Mouse (Mus musculus) gastrocnemius, postnatal 36 days (tissue): ENCODE data around the gene Set. TPM values are rescaled to one million over a fixed set of nuclear protein-coding genes. Genes with fewer than 3 reads are reported as not detected.
A peak's percentile ranks its signal among the peaks of the same experiment; 100 is the strongest.
"Not testable (repeated sequence)": the region's sequence is repeated elsewhere in the genome, so short reads cannot be mapped to it uniquely, and the experiment has no call there.

Experiments
- DNase-seq, 2 experiments: peaks; one replicate each; pipeline ENCODE4 v3.0.0; 2022
- intact Hi-C: fragments of 180-260 bp; cut with DNase I; formaldehyde crosslinking; loops from one replicate; pipeline ENCODE4 v1.15.1; 2025
- long read RNA-seq, 2 experiments: library from polyadenylated mRNA; stranded (forward); transcript quantifications; one replicate each; pipeline ENCODE4 v2.0.0; 2021
- total RNA-seq, 2 experiments: library from RNA; stranded (reverse); gene quantifications; 2 replicates each; pipeline ENCODE4 v1.2.3; 2021

Set gene
- total RNA-seq = 10 to 100 TPM; 81.3 to 93.3 TPM
- long read RNA-seq, experiment 1, transcript Set-201 (8 exons, 2,834 nt) = major isoform, 27 of 47 reads
- long read RNA-seq, experiment 1, partial matches to known transcripts = 5 of 47 reads
- long read RNA-seq, experiment 1, other reads (novel, unspliced or antisense) = 11 of 47 reads
- long read RNA-seq, experiment 2, transcript Set-201 (8 exons, 2,834 nt) = major isoform, 61 of 78 reads
- long read RNA-seq, experiment 2, partial matches to known transcripts = 3 of 78 reads
- long read RNA-seq, experiment 2, other reads (novel, unspliced or antisense) = 12 of 78 reads

GRCm38 (mm10) chr2:30057223-30057904 is at the start of gene Set:
TSS of gene Set (plus strand) at chr2:30057378.
- intact Hi-C loops = no loop called here
- DNase-seq = no peak

GRCm38 (mm10) chr2:30009101-30009500 is 48.1 kb upstream of the Set start:
- intact Hi-C loops = no loop called here
- no peak for DNase-seq

GRCm38 (mm10) chr2:30010840-30011281 is 46.3 kb upstream of the Set start:
- intact Hi-C loops = no loop called here
- DNase-seq = peak; percentile 67 to 73

GRCm38 (mm10) chr2:30014326-30014966 is 42.7 kb upstream of the Set start:
- intact Hi-C loops = no loop called here
- peak; percentile 47 to 54 for DNase-seq

GRCm38 (mm10) chr2:30025454-30025853 is 31.7 kb upstream of the Set start:
- DNase-seq = no peak
- intact Hi-C loops = no loop called here

- DNase-seq = no peak
- intact Hi-C loops = no loop called here
Observed at GRCm38 (mm10) chr2:30026997-30027396, 30.2 kb upstream of the Set start.

- DNase-seq = no peak
- intact Hi-C loops = no loop called here
Observed at GRCm38 (mm10) chr2:30032244-30032846, 24.8 kb upstream of the Set start.

GRCm38 (mm10) chr2:30032957-30033356 is 24.2 kb upstream of the Set start:
- intact Hi-C loops = no loop called here

GRCm38 (mm10) chr2:30037762-30038161 is 19.4 kb upstream of the Set start:
- no peak for DNase-seq
- intact Hi-C loops = no loop called here

More at GRCm38 (mm10) chr2:30032957-30033356, 24.2 kb upstream of the Set start:
- no peak for DNase-seq

- intact Hi-C loops = no loop called here
- DNase-seq = no peak
Observed at GRCm38 (mm10) chr2:30038370-30038769, 18.8 kb upstream of the Set start.

- intact Hi-C loops = loop anchor here (5.0 kb wide), 1 partner anchor 38 kb away; the partner anchor contains the start of gene Pkn3
- DNase-seq = no peak
Observed at GRCm38 (mm10) chr2:30039687-30040086, 17.5 kb upstream of the Set start.

- intact Hi-C loops = loop anchor here (2.0 to 5.0 kb wide), 2 partner anchors 35 to 54 kb away; partner anchors contain the start of gene Pkn3
- peak; percentile 68 to 73 for DNase-seq
Observed at GRCm38 (mm10) chr2:30042445-30042844, 14.7 kb upstream of the Set start.

GRCm38 (mm10) chr2:30044550-30044949 is 12.6 kb upstream of the Set start:
- intact Hi-C loops = loop anchor here (5.0 kb wide), 1 partner anchor 33 kb away; the partner anchor contains the start of gene Pkn3
- DNase-seq = no peak

GRCm38 (mm10) chr2:30047127-30047526 is 10.1 kb upstream of the Set start:
- intact Hi-C loops = no loop called here

GRCm38 (mm10) chr2:30048101-30048501 is 9.1 kb upstream of the Set start:
- DNase-seq = no peak
- intact Hi-C loops = no loop called here

More at GRCm38 (mm10) chr2:30047127-30047526, 10.1 kb upstream of the Set start:
- DNase-seq = no peak

GRCm38 (mm10) chr2:30048699-30049388 is 8.3 kb upstream of the Set start, which contains the start of gene Wdr34:
TSS of gene Wdr34 (minus strand) at chr2:30048881.
- intact Hi-C loops = no loop called here

GRCm38 (mm10) chr2:30049831-30050230 is 7.3 kb upstream of the Set start:
- no peak for DNase-seq
- intact Hi-C loops = no loop called here

More at GRCm38 (mm10) chr2:30048699-30049388, 8.3 kb upstream of the Set start, which contains the start of gene Wdr34:
- peak; percentile 98 for DNase-seq

- intact Hi-C loops = no loop called here
- DNase-seq = no peak
Observed at GRCm38 (mm10) chr2:30051992-30052761, 5.0 kb upstream of the Set start.

- intact Hi-C loops = not testable (repeated sequence)
Observed at GRCm38 (mm10) chr2:30055310-30055709, 1.9 kb upstream of the Set start.

More at GRCm38 (mm10) chr2:30055310-30055709, 1.9 kb upstream of the Set start:
- not testable (repeated sequence) for DNase-seq
